Mouse (Mus musculus): ENCODE results near the gene Slc9b1.

- TF ChIP-seq CTCF (IDR thresholded peaks at IDR 0.05 in 2 of 3, conservative IDR thresholded peaks at IDR 0.05 in 1 of 3; ENCODE audit: control insufficient read depth in 1 of 3, insufficient read depth in 1 of 3, low read depth in 2 of 3, low read length in 3 of 3, poor library complexity in 1 of 3, severe bottlenecking in 1 of 3) (no peak), POLR2A (IDR thresholded peaks at IDR 0.05; ENCODE audit: control insufficient read depth in 1 of 2, insufficient read depth in 1 of 2, low read depth in 1 of 2, low read length in 2 of 2, poor library complexity in 1 of 2) (no peak), ZKSCAN1 (IDR thresholded peaks at IDR 0.05; ENCODE audit: low read depth, low read length) (no peak), USF2 (IDR thresholded peaks at IDR 0.05; ENCODE audit: borderline replicate concordance in 1 of 2, insufficient read depth in 1 of 2, low read depth in 1 of 2, low read length in 2 of 2) (no peak), RCOR1 (IDR thresholded peaks at IDR 0.05; ENCODE audit: low read depth, low read length) (no peak), GABPA (IDR thresholded peaks at IDR 0.05; ENCODE audit: low read depth, low read length) (no peak), RAD21 (IDR thresholded peaks at IDR 0.05; ENCODE audit: low read depth, low read length) (no peak), TBP (IDR thresholded peaks at IDR 0.05; ENCODE audit: low read depth, low read length) (no peak)
Measured at GRCm38 (mm10) chr3:135417245-135417644, 69.4 kb downstream of the Slc9b1 start.
